Mouse (Mus musculus): Measurements from ENCODE around the gene 4930579F01Rik.

The 4930579F01Rik gene

DNA sequence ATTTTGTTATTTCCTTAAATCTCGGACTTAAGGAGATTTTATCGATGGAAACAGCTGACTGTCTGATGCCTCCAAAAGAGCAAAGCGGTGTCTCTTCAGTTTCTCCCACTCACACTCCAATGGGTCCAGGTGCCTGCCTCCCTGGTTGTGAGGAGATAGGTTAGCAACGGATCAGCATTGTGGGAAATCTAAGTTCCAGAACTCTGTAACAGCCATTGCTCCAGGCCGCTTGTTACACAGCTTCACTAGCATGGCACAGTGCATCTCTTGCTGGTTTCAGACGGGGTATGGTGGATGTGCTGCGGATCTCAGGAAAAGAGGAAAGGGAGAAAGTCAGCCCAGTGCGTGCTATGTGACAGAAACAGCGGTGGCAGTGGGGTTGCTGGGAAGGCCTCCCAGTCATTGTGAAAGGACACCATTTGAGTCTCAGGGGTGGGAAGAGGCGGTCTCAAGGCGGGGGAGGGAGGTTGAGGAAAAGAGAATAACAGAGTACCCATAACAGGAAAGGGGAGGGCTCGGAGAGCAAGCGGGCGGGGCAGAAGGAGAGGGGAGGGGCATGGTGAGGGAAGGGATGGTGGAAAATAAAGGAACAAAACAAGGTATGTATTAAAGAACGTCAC, at the start of gene 4930579F01Rik:
TSS of gene 4930579F01Rik (minus strand) at position 143 of the 620 bp plus-strand sequence.
- DNase-seq = no peak

DNA sequence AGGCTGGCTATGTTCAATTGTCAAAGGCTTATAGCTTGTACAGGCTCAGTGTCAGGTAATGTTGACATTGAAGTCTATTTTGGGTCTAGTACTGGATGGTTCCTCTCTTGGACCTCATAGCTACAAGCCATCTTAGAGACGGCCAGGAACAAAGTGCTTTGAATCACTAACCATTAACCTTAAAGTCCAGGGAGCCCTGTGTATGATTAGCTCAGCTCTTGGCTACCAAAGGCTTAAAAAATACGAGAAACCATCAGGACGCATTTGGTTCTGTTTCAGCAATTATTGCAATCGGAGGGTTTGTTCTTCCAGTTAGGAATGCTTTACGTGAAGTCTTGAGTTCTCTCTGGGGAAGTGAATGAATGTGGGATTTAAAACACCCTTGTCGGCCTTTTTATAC, 49.3 kb upstream of the 4930579F01Rik start:
- DNase-seq = no peak

DNA sequence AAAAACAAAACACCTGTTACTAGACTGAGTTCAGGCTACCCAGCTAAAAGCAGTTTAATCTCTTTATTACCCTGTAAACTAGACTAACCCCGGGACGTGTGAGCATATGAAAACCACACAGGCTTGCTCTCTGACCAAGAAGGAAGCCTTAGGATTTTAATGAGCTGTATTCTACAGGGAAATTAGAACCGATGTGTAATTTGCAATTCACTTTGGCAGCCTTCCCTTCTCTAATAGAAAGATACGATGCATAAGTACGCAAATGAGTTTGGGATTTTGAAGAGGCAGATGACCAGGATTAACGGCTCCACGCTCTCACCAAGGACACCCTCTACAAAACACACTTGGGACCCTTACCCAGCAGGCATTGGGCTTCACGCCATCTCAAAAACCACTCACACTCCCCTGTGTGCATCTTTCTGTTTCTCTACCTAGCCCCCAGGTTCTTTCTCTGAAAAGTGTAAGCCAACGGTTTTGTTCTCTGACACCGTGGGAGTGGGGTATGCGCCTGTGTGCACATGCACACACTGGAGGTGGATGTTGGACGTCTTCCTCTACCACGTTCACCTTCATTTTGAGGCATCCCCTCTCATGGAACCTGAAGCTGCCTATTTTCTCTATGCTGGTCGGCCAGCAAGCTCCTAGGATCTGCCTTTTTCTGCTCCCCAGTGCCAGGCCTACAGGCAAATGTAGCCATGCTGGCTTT, 48.5 kb upstream of the 4930579F01Rik start:
- no peak for DNase-seq

DNA sequence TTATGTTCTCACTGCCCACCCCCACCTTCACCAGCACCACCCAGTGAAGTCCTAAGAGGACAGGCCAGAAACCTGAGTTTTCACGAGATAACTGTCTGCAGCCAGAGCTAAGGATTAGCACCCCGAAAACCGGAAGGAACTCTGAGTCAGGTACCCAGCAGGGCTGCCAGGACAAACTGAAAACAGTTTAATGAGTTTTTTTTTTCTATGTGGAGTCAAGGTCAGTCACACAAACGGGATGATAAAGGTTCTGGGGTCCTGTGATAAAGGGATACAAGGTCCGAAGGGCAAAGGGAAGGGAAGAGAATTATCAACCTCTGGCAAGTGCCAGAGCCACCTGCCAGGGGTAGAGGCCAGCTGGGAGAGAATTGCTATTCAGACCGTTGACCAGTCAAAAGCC, 47.7 kb upstream of the 4930579F01Rik start:
- no peak for DNase-seq

DNA sequence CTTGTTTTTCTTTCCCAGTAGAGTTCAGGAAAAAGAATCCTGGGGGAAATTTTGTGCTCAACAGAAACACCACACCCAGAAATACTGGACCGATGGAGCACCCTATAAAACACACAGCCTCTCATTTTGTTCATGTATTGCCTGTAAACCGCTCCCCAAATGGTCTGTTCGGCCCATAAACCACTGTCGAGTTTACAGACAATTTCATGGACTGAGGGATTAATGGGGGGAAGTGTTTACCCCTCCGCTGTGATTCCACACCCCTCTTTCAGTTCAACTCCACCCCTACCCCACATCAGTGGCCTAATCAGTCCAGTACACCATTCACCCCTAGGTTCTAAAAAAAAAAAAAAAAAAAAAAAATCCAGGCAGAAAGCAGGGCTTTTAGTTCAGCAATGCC, 47.3 kb upstream of the 4930579F01Rik start:
- no peak for DNase-seq

DNA sequence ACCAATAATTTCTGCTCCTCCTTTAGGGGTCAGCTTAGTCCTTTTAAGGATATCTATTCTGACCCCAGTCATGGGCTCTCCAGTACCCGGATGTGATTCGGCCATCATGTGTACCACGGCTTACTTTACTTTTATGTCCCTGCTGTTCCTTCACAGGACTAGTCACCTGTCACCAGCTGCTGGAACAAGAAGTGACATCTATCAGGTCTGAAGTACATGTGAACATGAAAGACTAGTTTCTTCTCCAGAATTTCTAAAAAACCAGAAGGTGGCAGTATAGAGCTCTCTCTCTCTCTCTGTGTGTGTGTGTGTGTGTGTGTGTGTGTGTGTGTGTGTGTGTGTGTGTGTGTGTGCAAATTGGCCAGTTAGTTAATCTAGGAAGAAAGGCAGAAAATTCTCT, 46.8 kb upstream of the 4930579F01Rik start:
- DNase-seq = no peak

DNA sequence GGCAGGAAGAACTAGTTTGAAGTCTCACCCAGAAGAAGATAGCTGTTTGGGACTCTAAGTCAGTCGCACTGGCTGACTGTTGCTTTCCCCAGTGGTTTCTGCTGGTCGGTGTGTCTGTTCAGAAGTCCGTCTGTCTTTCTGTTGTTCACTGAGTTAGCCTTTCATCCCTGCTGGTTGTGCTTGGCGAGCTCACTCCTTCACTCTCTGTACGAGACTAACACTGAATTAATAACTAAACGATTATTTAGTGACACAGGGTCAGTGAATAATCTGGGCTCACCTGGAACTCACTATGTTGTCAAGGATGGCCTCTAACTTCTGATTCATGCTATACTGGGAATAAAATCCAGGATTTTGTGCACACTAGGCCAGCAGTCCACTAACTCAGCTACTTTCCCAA, 45.8 kb upstream of the 4930579F01Rik start:
- no peak for DNase-seq

DNA sequence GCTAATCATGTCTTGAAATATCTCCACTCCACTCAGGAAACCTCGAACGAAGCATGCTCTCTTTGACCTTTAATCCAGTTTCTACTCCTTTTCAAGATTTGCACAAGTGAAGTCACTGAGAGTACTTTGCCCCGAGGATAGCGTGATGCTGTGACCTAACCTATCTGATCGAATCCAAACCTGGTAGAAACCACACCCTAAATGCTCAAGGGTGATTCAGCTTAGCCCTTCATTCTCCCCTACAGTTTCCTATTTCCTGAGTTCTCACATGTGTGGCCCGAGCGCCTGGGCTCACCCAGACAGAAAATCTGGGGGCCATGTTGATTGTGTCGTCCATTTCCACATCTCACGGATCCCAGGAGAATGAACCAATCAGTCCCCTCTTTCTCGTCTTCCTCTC, 44.4 kb upstream of the 4930579F01Rik start:
- DNase-seq = no peak

DNA sequence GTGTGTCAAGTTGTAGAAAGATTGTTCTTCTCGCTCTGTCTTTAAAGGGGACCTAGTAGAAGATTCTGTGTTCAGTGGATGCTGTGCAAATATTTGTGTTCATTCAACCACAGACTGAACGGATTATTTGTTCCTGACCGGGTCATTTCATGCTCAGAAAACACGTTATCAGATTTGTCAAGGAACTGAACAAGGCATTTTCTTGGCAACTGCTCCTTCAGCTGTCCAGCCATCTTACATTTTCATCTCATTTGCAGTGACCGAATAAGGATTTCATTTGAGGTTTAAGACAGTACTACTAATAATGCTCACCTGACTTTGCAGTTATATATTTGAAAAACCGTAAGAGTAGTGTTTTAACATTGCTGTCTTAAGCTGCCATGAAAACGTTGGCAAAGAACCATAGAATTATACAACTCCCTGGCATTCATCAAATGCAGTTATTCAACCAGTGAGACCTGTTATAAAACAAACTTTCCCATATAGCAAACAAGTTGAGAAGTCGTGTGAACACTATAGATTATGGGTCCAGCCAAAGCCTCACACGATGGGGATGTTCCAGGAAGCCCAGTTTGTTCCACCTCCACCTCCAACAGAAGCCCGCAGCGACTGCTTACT, 43.0 kb upstream of the 4930579F01Rik start:
- no peak for DNase-seq

DNA sequence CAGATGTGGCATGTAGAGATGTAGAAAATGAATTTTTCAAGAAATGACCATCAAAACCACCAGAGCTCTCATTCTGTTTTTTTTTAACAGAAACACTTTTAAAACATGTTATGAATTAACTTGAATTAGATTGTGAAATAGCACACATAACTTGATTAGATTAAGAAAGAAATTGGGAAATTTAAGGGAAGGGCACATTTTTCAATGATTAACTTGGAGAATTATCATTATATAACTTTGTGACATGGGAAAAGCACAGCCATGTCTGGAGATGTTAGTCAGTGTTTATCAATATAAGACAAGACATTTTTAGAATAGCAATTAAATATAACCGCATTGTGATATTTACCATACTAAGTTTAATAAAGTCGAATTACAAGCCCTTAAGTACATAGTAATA, 37.9 kb upstream of the 4930579F01Rik start:
- no peak for DNase-seq

DNA sequence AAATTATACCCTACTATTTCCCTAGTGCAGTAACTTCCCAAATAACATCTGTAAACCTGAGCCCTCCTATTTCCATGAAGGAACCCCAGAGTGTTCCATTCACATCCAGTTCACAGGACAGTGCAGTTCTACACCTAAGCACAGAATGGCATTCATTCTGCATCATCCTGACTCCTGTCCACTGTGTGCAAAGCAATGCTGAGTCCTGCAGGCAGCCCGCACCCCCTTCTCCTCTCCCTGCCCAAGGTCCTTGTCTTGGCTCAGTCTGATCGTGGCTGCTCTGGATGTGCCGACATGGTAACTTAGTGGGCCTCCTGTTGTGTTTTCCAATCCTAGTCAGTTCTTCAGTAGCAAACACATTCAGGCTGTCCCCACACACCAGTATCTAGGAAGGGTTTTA, 36.6 kb upstream of the 4930579F01Rik start:
- DNase-seq = no peak

DNA sequence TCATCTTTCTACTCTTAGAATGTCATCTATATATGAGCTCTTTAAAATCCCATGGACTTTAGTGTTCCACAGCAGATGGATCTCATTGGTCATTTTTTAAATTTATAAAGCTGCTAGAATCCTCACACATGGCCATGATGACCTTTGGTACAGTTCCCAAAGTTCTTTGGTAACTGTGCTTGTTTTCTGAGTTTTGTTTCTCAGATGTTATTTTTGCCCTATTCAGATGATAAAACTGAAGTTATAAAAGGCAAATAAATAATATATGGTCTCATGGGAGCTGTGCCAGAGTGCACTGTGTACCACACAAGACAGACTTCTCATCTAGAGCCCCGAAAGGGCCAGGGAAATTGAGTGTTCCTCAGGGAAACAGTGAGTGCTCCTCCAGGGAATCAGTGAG, 35.8 kb upstream of the 4930579F01Rik start:
- no peak for DNase-seq

DNA sequence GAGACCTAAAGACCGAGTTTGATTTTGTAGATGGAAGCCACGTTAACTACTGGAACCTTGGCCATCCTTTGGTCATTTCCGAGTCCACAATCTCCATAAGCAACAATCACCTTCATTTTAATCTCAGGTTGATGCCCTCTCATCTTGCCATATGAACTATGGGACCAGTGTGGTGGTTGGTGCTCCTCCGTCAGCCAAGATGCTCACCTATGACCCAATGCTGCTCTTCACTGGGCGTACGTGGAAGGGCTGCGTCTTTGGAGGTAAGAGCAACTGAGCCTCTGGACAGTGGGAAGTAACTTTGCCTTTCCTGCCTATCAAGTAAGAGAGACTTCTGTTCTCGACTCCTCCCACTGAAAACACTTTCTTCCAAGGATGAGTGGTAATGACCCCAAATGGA, 34.2 kb upstream of the 4930579F01Rik start:
- DNase-seq = no peak

DNA sequence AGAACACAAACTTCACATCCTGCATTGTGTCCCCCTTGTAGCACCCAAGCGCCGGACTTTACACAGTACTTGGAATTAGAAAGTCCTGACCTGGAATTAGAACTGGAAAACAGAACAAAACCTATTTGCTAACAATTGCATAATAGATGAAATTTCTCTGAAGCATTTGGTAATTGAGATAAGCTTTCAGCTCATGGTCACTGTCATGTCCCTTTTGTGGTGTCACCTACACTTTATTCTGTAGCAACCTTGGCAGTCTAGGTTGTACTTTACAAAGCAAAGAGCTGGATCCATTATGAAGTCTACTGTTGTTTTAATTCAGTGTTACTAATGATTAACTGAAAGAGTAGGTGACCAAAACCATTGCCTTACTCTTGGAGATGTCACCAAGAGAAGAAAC, 33.5 kb upstream of the 4930579F01Rik start:
- no peak for DNase-seq

DNA sequence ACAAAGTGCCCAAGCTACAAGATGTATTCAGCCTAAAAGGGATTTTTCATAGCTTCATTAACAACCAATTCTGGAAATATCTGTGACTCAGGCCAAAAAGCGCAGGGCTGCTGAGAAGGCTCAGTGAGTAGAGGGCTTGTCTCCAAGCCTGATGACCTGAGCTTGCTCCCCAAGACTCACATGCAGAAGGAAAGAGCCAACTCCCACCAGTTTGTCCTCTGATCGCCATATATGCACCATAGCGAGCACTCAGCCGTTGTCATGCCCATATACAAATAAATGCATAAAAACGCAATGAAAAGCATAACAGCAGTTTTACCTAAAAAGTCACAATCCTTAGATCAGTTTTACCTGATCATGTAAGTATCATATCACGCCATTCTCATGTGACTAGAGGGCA, 32.9 kb upstream of the 4930579F01Rik start:
- DNase-seq = no peak

DNA sequence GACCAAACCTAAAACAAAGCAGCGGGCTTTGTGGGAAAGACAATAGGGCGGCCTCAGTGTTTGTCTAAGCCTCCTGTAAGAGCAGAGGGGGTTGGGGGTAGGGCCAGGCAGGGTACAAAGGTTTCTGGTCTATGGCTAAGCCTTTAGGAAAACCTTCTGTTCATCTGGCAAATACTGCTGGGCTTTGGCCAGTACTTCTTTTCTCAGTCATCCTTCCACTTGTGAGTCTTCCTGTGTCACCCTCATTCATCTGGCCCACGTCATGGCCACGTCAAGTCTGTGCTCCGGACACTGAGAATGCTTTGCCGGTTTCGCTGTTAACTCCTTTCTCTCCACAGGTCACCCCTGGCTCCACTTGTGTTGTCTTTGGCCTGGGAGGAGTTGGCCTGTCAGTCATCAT, 32.2 kb upstream of the 4930579F01Rik start:
- DNase-seq = no peak

DNA sequence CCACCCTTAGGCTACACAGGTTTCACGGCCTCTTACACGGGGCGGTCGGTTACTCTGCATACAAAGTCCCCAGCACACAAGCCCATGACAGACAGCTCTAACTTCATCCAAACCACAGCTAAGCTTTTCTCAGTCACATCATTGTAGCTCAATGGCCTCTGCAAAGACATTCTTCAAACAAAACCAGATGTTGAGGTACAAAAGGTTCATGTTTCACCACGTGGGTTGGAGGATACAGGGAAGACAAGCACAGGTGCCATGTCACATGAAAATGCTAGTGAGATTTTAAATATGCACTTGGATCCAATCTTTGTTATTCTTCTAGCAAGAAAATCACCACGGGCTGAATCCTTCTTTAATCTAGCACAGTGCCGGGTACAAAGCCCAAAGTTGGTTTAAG, 31.7 kb upstream of the 4930579F01Rik start:
- DNase-seq = no peak

DNA sequence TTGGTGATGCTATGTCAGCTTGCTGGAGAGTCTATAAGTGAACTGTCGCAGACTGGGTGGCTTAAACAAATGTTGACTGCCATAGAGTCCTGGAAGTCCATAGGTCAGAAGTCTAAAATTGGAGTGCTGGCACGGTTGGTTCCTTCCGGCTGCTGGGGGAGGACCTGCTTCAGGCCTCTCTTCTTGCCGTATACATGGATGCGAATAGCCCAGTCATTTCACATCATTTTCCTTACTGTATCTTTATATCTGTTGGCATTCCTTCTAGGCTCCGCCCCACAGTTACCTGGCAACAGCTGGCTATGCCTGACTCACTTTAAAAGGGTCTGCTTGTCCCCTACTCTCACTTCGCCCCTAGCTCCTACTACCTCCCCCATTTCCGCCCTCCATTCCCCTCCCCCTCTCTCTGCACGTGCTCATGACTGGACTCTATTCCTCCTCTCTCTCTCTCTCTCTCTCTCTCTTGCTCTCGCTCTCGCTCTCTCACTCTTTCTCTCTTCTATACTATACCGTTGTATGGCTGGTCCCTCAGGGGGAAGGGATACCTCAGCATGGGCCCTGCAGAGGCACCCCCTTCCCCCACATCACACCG, 30.8 kb upstream of the 4930579F01Rik start:
- DNase-seq = no peak

DNA sequence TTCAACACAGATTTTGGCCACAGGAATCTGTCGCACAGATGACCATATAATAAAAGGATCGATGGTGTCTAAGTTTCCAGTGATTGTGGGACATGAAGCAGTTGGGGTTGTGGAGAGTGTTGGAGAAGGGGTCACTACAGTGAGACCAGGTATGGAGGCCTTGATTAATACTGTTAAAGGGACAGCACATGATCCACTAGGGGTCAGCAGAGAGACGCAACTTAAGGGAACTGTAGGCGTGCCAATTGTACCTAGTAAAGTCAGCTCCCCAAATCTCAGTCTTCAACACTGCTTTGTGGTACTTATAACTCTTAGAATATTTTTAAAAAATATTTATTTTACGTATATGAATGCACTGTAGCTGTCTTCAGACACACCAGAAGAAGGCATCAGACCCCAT, 29.3 kb upstream of the 4930579F01Rik start:
- DNase-seq = peak; percentile 9

DNA sequence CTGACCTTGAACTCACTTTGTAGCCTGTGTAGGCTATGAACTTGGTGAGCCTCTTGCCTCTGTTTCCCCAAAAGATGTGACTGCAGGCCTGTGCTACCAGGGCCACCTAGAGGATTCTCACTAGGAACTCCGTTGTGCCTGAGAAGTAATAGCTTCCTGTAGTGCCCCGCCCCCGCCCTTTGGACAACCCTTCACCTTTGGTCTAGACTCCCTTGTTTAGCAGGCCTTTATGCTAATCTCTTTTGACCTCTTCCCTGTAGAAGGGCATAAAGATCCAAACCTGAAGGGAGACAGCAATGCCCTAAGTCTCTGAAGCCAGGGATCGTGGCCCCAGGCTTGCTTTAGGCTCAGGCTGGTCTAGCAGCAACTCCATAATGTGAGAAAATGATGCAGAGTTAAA, 28.9 kb upstream of the 4930579F01Rik start:
- DNase-seq = no peak

DNA sequence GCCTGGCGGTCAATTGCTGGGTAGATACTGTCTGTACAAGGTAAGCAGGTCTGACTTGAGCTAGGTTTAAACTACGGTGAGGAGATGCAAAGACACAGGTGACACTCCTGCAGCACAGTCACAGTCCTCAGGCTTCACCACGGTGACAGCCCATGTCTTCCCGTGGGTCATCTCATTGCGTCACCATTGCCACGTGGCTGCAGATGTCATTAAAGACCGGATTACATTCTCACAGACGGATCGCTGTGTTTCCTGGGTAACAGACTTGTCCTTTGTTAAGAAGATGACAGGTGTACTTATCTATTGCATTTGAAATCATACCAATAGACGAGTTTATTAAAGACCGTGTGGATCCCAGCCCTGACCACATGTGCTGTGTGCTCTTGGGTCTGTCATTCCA, 27.5 kb upstream of the 4930579F01Rik start:
- no peak for DNase-seq

DNA sequence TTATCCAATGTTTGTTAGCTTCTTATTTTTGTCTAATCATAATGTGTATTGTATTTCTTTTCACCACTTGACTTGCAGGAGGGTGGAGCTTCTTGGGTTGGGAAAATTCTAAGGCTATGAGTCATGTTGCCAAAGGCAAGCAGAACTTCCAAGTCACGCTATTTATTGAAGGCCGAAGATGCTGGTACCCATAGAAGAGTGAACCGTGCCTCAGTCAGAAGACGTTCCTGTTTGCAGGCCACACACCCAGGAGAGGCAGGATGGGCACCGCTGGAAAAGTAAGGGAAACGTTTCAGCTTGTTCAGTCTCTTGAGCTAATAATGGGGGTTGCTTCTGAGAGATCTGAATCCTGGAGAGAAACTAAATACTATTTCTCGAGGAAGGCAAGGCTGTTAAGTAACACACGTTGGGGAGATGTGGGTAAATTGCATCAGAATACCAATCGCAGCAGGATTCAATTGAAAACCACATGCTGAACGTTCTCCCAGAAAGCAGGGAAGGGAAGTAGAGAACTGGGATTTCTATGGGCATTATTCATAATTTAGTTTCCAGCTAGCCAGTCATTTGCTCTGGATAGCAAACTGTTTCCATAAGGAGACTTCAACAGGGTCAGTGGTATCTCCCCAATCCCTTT, 24.1 kb upstream of the 4930579F01Rik start, which contains the start of gene Adh7:
TSS of gene Adh7 (plus strand) at position 130 of the 634 bp plus-strand sequence.
- DNase-seq = no peak

DNA sequence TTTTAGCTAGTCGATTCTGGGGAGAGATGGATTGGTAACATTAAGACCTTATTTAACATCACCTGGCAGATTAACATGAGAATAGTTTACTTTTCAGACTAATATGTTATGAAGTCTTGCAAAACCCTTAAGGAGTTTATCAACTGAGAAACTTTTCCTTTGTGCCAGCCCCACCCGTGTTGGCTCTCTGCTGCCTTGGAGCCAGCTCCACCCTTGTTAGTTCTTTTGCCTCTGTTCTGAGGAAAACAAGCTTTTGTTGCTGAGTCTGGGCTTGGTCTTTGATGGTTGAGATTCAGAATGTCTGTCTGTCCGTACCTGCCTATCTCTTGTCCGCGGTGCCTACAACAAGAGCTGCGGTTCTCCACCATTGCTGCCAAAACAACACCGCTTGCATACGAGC, 22.5 kb upstream of the 4930579F01Rik start:
- no peak for DNase-seq
